Mouse (Mus musculus) hindbrain, embryonic 10.5 days (tissue): ENCODE measurements at regions not wholly inside any gene's neighbourhood (a gene's known extent, or its start where the extent isn't known, plus 50 kb on each side); places are given as distances from the start of the nearest gene placed in this dataset.

Experiments
- DNase-seq: peaks from one replicate; pipeline ENCODE4 v3.0.0-alpha.2; 2017; ENCODE audit warnings: low spot score
- H3K27ac ChIP-seq: fragments of 300-500 bp; sonication (generic); 2 replicates; pipeline ENCODE4 v1.5.1; 2016; ENCODE audit warnings: mild to moderate bottlenecking, moderate library complexity
- H3K27me3 ChIP-seq: fragments of 300-500 bp; sonication (generic); 2 replicates; pipeline ENCODE4 v1.6.1; 2016; ENCODE audit warnings: mild to moderate bottlenecking; ENCODE audit not compliant: poor library complexity, insufficient read depth, severe bottlenecking
- H3K36me3 ChIP-seq: fragments of 300-500 bp; sonication (generic); 2 replicates; pipeline ENCODE4 v1.6.1; 2016; ENCODE audit warnings: mild to moderate bottlenecking, moderate library complexity
- H3K4me1 ChIP-seq: fragments of 300-500 bp; sonication (generic); replicated peaks from 2 replicates; pipeline ENCODE4 v1.6.1; 2016; ENCODE audit warnings: mild to moderate bottlenecking
- H3K4me3 ChIP-seq: fragments of 300-500 bp; sonication (generic); 2 replicates; pipeline ENCODE4 v1.5.1; 2016; ENCODE audit warnings: mild to moderate bottlenecking, moderate library complexity
- H3K9me3 ChIP-seq: fragments of 300-500 bp; sonication (generic); 2 replicates; pipeline ENCODE4 v1.6.1; 2016; ENCODE audit warnings: mild to moderate bottlenecking, moderate library complexity
- WGBS: fragments of 180-500 bp; shearing (Covaris S2); methylation state at CpG from one replicate; pipeline ENCODE4 v1.1.7; 2016; 5-methylcytosine and 5-hydroxymethylcytosine counted together

GRCm38 (mm10) chr10:117539532-117539931, 89.8 kb upstream of the Cpm start:
- DNase-seq, result no peak
- Histone ChIP-seq H3K27ac (no peak overlapping the region), H3K36me3 (no peaks in the 10 kb centered on the region), H3K9me3 (no peaks in the 10 kb centered on the region), H3K4me3 (no peak overlapping the region), H3K27me3 (0 out of 2 replicates have a peak, but pooled peaks cover 4% of the 10 kb centered on the region), H3K4me1 (peaks cover 2% of the 10 kb centered on the region; the same call in 1 of the 2 replicates)
- 81% methylated on average over 1 of the region's 1 CpGs for WGBS

DNA sequence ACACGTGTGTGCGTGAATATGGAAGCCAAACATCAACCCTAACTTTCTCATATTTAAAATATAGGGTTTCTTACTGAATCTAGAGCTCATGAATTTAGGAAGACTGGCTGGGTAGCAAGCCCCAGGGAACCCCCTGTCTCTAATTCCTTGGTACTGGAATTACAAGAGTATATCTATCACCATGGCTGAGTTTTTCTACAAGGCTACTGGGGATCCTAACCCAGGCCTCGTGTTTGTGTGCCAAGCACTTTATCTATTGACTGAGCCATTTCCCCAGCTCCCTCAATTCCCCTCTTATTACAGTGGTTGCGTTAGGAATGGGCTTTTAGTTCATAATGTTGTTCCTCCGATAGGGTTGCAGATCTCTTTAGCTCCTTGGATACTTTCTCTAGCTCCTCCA, 90.6 kb upstream of the Cpm start:
- no peak overlapping the region for H3K4me3 ChIP-seq
- H3K4me1 ChIP-seq, result no peaks in the 10 kb centered on the region
- no peaks in the 10 kb centered on the region for H3K9me3 ChIP-seq
- H3K27ac ChIP-seq, result no peak overlapping the region
- DNase-seq, result no peak
- 85% methylated on average over 5 of the region's 5 CpGs for WGBS
- H3K36me3 ChIP-seq, result no peaks in the 10 kb centered on the region
- H3K27me3 ChIP-seq, result 0 out of 2 replicates have a peak, but pooled peaks cover under 1% of the 10 kb centered on the region

DNA sequence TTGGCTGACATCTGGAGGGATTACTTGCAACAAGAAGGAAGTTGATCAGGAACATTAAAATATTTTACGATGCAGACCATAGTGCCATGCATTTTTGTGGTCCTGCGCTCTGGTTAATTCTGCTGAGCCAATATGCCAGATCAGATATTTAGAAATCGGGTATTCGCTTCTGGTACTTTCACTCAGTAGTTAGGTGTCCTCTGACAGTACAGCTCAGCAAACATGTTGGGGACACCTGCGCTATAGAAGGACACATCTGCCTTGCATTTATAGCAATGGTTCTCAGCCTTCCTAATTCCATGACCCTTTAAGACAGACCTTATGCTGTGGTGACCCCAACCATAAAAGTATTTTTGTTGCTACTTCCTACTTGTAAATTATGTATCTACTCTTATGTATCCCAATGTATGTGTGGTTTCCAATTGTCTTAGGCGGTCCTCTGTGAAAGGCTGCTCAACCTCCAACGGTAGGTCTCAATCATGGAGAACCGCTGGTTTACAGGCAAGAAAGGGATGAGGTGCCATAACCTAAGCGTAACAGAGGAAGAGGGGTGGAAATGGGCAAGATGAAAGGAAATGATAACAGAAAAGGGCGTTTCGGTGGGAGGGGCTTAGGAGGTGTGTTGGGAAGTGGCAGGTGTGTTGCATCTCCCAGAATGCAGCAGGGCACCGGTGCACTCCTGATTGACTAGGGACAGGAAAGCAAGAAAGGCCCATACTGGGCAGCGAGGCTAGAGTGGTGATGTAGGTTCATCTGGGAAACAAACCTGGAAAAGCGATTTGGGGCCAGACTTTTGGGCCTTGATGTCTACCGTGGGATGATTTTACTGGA, 92.3 kb upstream of the Cpm start:
- Histone ChIP-seq H3K27me3 (no peaks in the 10 kb centered on the region), H3K27ac (no peak overlapping the region), H3K36me3 (no peaks in the 10 kb centered on the region), H3K4me3 (no peak overlapping the region), H3K4me1 (peaks cover 3% of the 10 kb centered on the region), H3K9me3 (no peaks in the 10 kb centered on the region)
- 93% methylated on average over 15 of the region's 15 CpGs for WGBS
- no peak for DNase-seq

DNA sequence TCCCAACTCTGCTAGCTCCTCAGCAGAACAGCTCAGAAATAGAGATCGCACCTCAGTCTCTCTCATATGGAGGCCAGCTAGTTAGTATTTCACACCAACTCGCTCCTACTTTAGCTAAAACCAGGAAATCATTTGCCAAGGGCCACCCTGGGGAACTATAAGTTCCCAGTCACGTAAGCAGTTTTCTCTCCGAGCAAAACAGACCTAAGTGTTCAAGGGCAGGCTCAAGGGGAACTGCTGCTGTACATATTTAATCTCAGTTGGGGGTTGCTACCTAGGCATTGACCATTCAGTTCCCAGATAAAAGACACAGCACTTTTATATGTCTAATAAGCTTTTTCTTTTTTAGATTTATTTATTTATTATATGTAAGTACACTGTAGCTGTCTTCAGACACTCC, 93.5 kb upstream of the Cpm start:
- WGBS, result 86% methylated on average over 4 of the region's 4 CpGs
- DNase-seq, result no peak

GRCm38 (mm10) chr10:117534992-117535719, 94.1 kb upstream of the Cpm start:
- Histone ChIP-seq H3K4me3 (no peak overlapping the region), H3K27me3 (no peaks in the 10 kb centered on the region), H3K36me3 (no peaks in the 10 kb centered on the region), H3K4me1 (peaks cover 9% of the 10 kb centered on the region), H3K27ac (no peak overlapping the region), H3K9me3 (no peaks in the 10 kb centered on the region)
- DNase-seq, result no peak
- WGBS, result 91% methylated on average over 12 of the region's 12 CpGs

More for the DNA sequence above, 93.5 kb upstream of the Cpm start:
- H3K27ac ChIP-seq, result no peak overlapping the region
- no peaks in the 10 kb centered on the region for H3K9me3 ChIP-seq
- no peaks in the 10 kb centered on the region for H3K36me3 ChIP-seq
- H3K4me1 ChIP-seq, result peaks cover 5% of the 10 kb centered on the region
- H3K4me3 ChIP-seq, result no peak overlapping the region
- no peaks in the 10 kb centered on the region for H3K27me3 ChIP-seq

DNA sequence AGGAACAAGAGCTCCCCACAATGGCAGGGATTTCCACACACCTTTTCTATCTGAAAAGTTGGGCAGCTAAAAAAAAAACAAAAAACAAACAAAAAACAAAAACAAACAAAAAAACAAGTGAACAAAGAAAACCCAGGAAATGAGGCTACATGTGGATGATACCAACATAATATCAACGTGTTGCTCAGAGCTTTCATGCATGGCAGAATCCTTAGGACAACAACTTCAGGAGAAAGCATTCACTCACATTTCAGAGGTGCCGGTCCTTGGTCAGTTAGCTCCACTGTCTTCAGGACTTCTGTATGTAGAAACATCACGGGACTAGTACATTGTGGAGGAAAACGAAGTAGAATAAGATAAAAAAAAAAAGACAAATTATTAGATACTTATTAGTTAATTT, 94.8 kb upstream of the Cpm start:
- no peaks in the 10 kb centered on the region for H3K36me3 ChIP-seq
- no peaks in the 10 kb centered on the region for H3K9me3 ChIP-seq
- DNase-seq, result no peak
- H3K4me3 ChIP-seq, result no peak overlapping the region
- WGBS, result 91% methylated on average over 4 of the region's 4 CpGs
- H3K4me1 ChIP-seq, result peaks cover 10% of the 10 kb centered on the region
- no peak overlapping the region for H3K27ac ChIP-seq
- H3K27me3 ChIP-seq, result no peaks in the 10 kb centered on the region

GRCm38 (mm10) chr10:117533541-117534386, 95.5 kb upstream of the Cpm start:
- WGBS, result 88% methylated on average over 8 of the region's 8 CpGs
- peaks cover 10% of the 10 kb centered on the region for H3K4me1 ChIP-seq
- no peak overlapping the region for H3K27ac ChIP-seq
- no peaks in the 10 kb centered on the region for H3K36me3 ChIP-seq
- H3K9me3 ChIP-seq, result no peaks in the 10 kb centered on the region
- no peak overlapping the region for H3K4me3 ChIP-seq
- no peak for DNase-seq
- H3K27me3 ChIP-seq, result no peaks in the 10 kb centered on the region

- no peaks in the 10 kb centered on the region for H3K27me3 ChIP-seq
- peaks cover 10% of the 10 kb centered on the region for H3K4me1 ChIP-seq
- H3K4me3 ChIP-seq, result no peak overlapping the region
- no peaks in the 10 kb centered on the region for H3K9me3 ChIP-seq
- DNase-seq, result no peak
- H3K27ac ChIP-seq, result no peak overlapping the region
- 86% methylated on average over 1 of the region's 1 CpGs for WGBS
- H3K36me3 ChIP-seq, result no peaks in the 10 kb centered on the region
Observed at GRCm38 (mm10) chr10:117532750-117533540, 96.4 kb upstream of the Cpm start.

GRCm38 (mm10) chr10:117531798-117532747, 97.2 kb upstream of the Cpm start:
- H3K4me3 ChIP-seq, result no peak overlapping the region
- no peaks in the 10 kb centered on the region for H3K27me3 ChIP-seq
- WGBS, result 85% methylated on average over 17 of the region's 17 CpGs
- DNase-seq, result no peak
- H3K36me3 ChIP-seq, result no peaks in the 10 kb centered on the region
- peaks cover 10% of the 10 kb centered on the region for H3K4me1 ChIP-seq
- no peaks in the 10 kb centered on the region for H3K9me3 ChIP-seq
- no peak overlapping the region for H3K27ac ChIP-seq

GRCm38 (mm10) chr10:117530859-117531602, 98.3 kb upstream of the Cpm start:
- WGBS, result 87% methylated on average over 10 of the region's 10 CpGs
- H3K4me1 ChIP-seq, result peaks cover 10% of the 10 kb centered on the region
- no peak overlapping the region for H3K4me3 ChIP-seq

More at GRCm38 (mm10) chr10:117530859-117531602, 98.3 kb upstream of the Cpm start:
- Histone ChIP-seq H3K27ac (no peak overlapping the region), H3K36me3 (no peaks in the 10 kb centered on the region), H3K27me3 (no peaks in the 10 kb centered on the region), H3K9me3 (no peaks in the 10 kb centered on the region)
- no peak for DNase-seq
